Comparison of ENCODE assay signal across 11 mouse cellular contexts in genomic region chr8:122642071-122642470, GRCm38 (mm10). TPM values are rescaled to one million over a fixed set of nuclear protein-coding genes. Genes with fewer than 3 reads are reported as not detected.
DNase-seq lines count a peak whose midpoint lies in the region; ATAC-seq and TF ChIP-seq lines count a peak whose summit lies in the region.
"Had no signal": no experiment of that assay in that cellular context is flagged by ENCODE, and none has a peak within 500 bp of the region (broad histone marks: within the 10 kb centered on the region; RNA-seq: fewer than 3 reads in every experiment).

No protein-coding gene starts in this region.

- intact Hi-C loops in left cerebral cortex, adult 2 months (cut with DNase I): loop anchor here (1.0 to 2.0 kb wide), 2 partner anchors 35 to 105 kb away; no protein-coding TSS in a partner anchor
- intact Hi-C loops in left cerebral cortex, postnatal 10 days (cut with DNase I): no loop called here
- intact Hi-C loops in heart, postnatal 10 days (cut with DNase I): no loop called here

- H3K4me3 ChIP-seq in left cerebral cortex, adult 2 months: no peak overlapping the region
- H3K4me3 ChIP-seq in olfactory bulb, adult 2 months (ENCODE audit: insufficient read depth, low read depth, low read length): no peak overlapping the region
- H3K4me3 ChIP-seq: erythroblast, embryonic 14.5 days; lung, embryonic 15.5 days had no signal

- H3K4me1 ChIP-seq in olfactory bulb, adult 2 months (ENCODE audit: control insufficient read depth, insufficient read depth, low read length): peaks cover 45% of the 10 kb centered on the region

- H3K27ac ChIP-seq in left cerebral cortex, adult 2 months: peak overlapping the region; percentile 66
- 0 out of 2 replicates have a peak overlapping the region, but pooled peaks have one; percentile 5 for H3K27ac ChIP-seq in olfactory bulb, adult 2 months (ENCODE audit: insufficient read depth, low read depth, low read length)
- H3K27ac ChIP-seq: kidney, postnatal 0 days; lung, embryonic 15.5 days had no signal

- 24% methylated on average over 9 of the region's 9 CpGs for WGBS in olfactory bulb, adult 2 months

- TF ChIP-seq CTCF in left cerebral cortex, adult 2 months (IDR thresholded peaks at IDR 0.05): no peak
- no peak for TF ChIP-seq CTCF in olfactory bulb, adult 2 months (IDR thresholded peaks at IDR 0.05; ENCODE audit: insufficient read depth, low read depth, low read length)

- DNase-seq in left cerebral cortex, adult 2 months (ENCODE audit: extremely low spot score in 1 of 2, low spot score in 2 of 2): peak; percentile 59 to 66
- no peak for DNase-seq in left cerebral cortex, postnatal 10 days (ENCODE audit: extremely low spot score in 1 of 2, low spot score in 2 of 2)
- DNase-seq in adrenal gland, postnatal 14 days: peak; percentile 88
- DNase-seq in heart, postnatal 10 days: peak; percentile 71 to 80
- no peak for DNase-seq in gastrocnemius, adult 18-20 months (ENCODE audit: low spot score)

- ATAC-seq in CD4-positive, CD25-positive, alpha-beta regulatory T cell, adult 4 months: no peak
- ATAC-seq in granulocyte monocyte progenitor cell, adult 5-6 weeks (replicated peaks; ENCODE audit: poor library complexity, severe bottlenecking): no peak

- no peak for TF ChIP-seq POLR2A in olfactory bulb, adult 2 months (IDR thresholded peaks at IDR 0.05; ENCODE audit: insufficient read depth, low read depth, low read length)

RNA-seq across cellular contexts. Expression of gene Pabpn1l, which starts 19.5 kb away (rescaled TPM):
- not detected for total RNA-seq in left cerebral cortex, adult 2 months (2021)
- not detected for total RNA-seq in left cerebral cortex, postnatal 10 days (2021)
- not detected in 2 replicates for total RNA-seq in adrenal gland, postnatal 14 days (2021)
- not detected for total RNA-seq in heart, postnatal 10 days (2021)
- polyA plus RNA-seq in olfactory bulb, adult 2 months (2012; ENCODE audit: insufficient read depth, insufficient read length, low replicate concordance, missing spikeins): not detected in 2 replicates
- polyA plus RNA-seq in CD4-positive, CD25-positive, alpha-beta regulatory T cell, adult 4 months (2017; shearing (Covaris generic)): not detected
- total RNA-seq in granulocyte monocyte progenitor cell, adult 5-6 weeks (2014; fragmentation: Nextera tagmentation): not detected in 2 replicates
- not detected in 2 replicates for total RNA-seq in granulocyte monocyte progenitor cell, adult 5-6 weeks (2017)
- total RNA-seq in gastrocnemius, adult 18-20 months (2021): not detected
- polyA plus RNA-seq: erythroblast, embryonic 14.5 days; lung, embryonic 15.5 days had no signal

RNA-seq across cellular contexts. Expression of gene Trappc2l, which starts 30.6 kb away (rescaled TPM):
- total RNA-seq in left cerebral cortex, adult 2 months (2021): 10 to 100 TPM; 69.8 to 80.3 TPM
- 10 to 100 TPM; 81.8 to 83.6 TPM for total RNA-seq in left cerebral cortex, postnatal 10 days (2021)
- 47.6 and 52.6 TPM in 2 replicates for total RNA-seq in adrenal gland, postnatal 14 days (2021)
- total RNA-seq in heart, postnatal 10 days (2021): 10 to 100 TPM; 54.7 to 57.4 TPM
- polyA plus RNA-seq in olfactory bulb, adult 2 months (2012; ENCODE audit: insufficient read depth, insufficient read length, low replicate concordance, missing spikeins): not detected in 2 replicates
- 10 to 100 TPM; 45.0 to 70.1 TPM for polyA plus RNA-seq in CD4-positive, CD25-positive, alpha-beta regulatory T cell, adult 4 months (2017; shearing (Covaris generic))
- 41.0 and 55.7 TPM in 2 replicates for total RNA-seq in granulocyte monocyte progenitor cell, adult 5-6 weeks (2014; fragmentation: Nextera tagmentation)
- 16.1 and 21.7 TPM in 2 replicates for total RNA-seq in granulocyte monocyte progenitor cell, adult 5-6 weeks (2017)
- total RNA-seq in gastrocnemius, adult 18-20 months (2021): 10 to 100 TPM; 39.9 to 46.1 TPM

RNA-seq across cellular contexts. Expression of gene Galns, which starts 30.8 kb away (rescaled TPM):
- total RNA-seq in left cerebral cortex, adult 2 months (2021): 1 to 10 TPM; 8.1 to 8.3 TPM
- 10 to 100 TPM; 12.5 to 14.6 TPM for total RNA-seq in left cerebral cortex, postnatal 10 days (2021)
- 5.4 and 7.5 TPM in 2 replicates for total RNA-seq in adrenal gland, postnatal 14 days (2021)
- 1 to 10 TPM; 6.6 to 7.1 TPM for total RNA-seq in heart, postnatal 10 days (2021)
- not detected in 2 replicates for polyA plus RNA-seq in olfactory bulb, adult 2 months (2012; ENCODE audit: insufficient read depth, insufficient read length, low replicate concordance, missing spikeins)
- 10 to 100 TPM in 1 of 2 experiments, 1 to 10 TPM in 1; 8.7 to 12.7 TPM for polyA plus RNA-seq in CD4-positive, CD25-positive, alpha-beta regulatory T cell, adult 4 months (2017; shearing (Covaris generic))
- total RNA-seq in granulocyte monocyte progenitor cell, adult 5-6 weeks (2014; fragmentation: Nextera tagmentation): 39.0 and 46.3 TPM in 2 replicates
- total RNA-seq in granulocyte monocyte progenitor cell, adult 5-6 weeks (2017): 36.1 and 46.6 TPM in 2 replicates
- 1 to 10 TPM; 1.0 to 1.1 TPM for total RNA-seq in gastrocnemius, adult 18-20 months (2021)

RNA-seq across cellular contexts. Expression of gene Cbfa2t3, which starts 56.8 kb away (rescaled TPM):
- total RNA-seq in left cerebral cortex, adult 2 months (2021): 10 to 100 TPM; 32.8 to 48.8 TPM
- total RNA-seq in left cerebral cortex, postnatal 10 days (2021): 10 to 100 TPM; 17.8 to 18.8 TPM
- total RNA-seq in adrenal gland, postnatal 14 days (2021): 13.6 and 14.9 TPM in 2 replicates
- total RNA-seq in heart, postnatal 10 days (2021): 10 to 100 TPM; 22.2 to 24.5 TPM
- polyA plus RNA-seq in olfactory bulb, adult 2 months (2012; ENCODE audit: insufficient read depth, insufficient read length, low replicate concordance, missing spikeins): not detected in 2 replicates
- polyA plus RNA-seq in CD4-positive, CD25-positive, alpha-beta regulatory T cell, adult 4 months (2017; shearing (Covaris generic)): under 1 TPM in 1 of 2 experiments, not detected in 1; 0.25 TPM
- 35.4 and 37.7 TPM in 2 replicates for total RNA-seq in granulocyte monocyte progenitor cell, adult 5-6 weeks (2014; fragmentation: Nextera tagmentation)
- 8.3 and 16.0 TPM in 2 replicates for total RNA-seq in granulocyte monocyte progenitor cell, adult 5-6 weeks (2017)
- 10 to 100 TPM; 16.1 to 25.9 TPM for total RNA-seq in gastrocnemius, adult 18-20 months (2021)

Comparison
In these comparisons a context has a peak if more than half of its experiments do, and no peak if none do; other contexts are left out.
1. DNase-seq: peak in left cerebral cortex, adult 2 months (2 of 2), adrenal gland, postnatal 14 days (single experiment) and heart, postnatal 10 days (2 of 2); none in left cerebral cortex, postnatal 10 days (0 of 2) and gastrocnemius, adult 18-20 months (single experiment).